Mouse (Mus musculus) brain, embryonic 14.5 days (tissue): ENCODE results near the gene Cnst.

ENCODE experiments used
- CTCF ChIP-seq: fragments of 200-500 bp; IDR thresholded peaks from 2 replicates; pipeline ENCODE4 v1.5.1; 2012; ENCODE audit warnings: inconsistent platforms, mild to moderate bottlenecking, moderate library complexity, borderline replicate concordance; ENCODE audit not compliant: insufficient read depth, insufficient read length; ENCODE audit errors: extremely low read depth
- POLR2A ChIP-seq: fragments of 200-500 bp; IDR thresholded peaks from 2 replicates; pipeline ENCODE4 v1.6.1; 2012; ENCODE audit warnings: mild to moderate bottlenecking, inconsistent platforms, borderline replicate concordance; ENCODE audit not compliant: poor library complexity, insufficient read depth, insufficient read length, severe bottlenecking; ENCODE audit errors: extremely low read depth

DNA sequence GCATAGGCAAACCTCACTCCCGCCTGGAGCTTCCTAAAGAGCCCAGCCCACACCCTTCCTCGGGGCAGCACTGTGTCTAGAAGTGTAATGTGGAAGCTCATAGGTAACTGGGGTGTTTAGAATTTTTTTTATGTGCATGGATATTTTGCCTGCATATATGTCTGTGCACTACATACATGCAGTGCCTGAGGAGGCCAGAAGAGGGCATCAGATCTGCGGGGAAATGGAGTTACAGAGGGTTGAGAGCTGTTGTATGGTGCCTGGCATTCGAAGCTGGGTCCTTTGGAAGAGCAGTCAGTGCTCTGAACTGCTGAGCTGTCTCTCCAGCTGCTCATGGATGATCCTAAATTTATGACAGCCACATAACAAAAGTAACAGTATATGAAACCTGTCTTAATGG lies 77.5 kb downstream of the Cnst start:
- no peak for TF ChIP-seq POLR2A
- peak; percentile 61; the same call in 1 of the 2 replicates for TF ChIP-seq CTCF
